Mouse (Mus musculus) stomach, postnatal 0 days (tissue): ENCODE measurements at regions not wholly inside any gene's neighbourhood (a gene's known extent, or its start where the extent isn't known, plus 50 kb on each side); places are given as distances from the start of the nearest gene placed in this dataset.

Experiments
- CTCF ChIP-seq: IDR thresholded peaks from 2 replicates; pipeline ENCODE4 v1.5.1; 2016; ENCODE audit warnings: antibody characterized with exemption, low read depth, mild to moderate bottlenecking, moderate library complexity
- EP300 ChIP-seq: optimal IDR thresholded peaks from 2 replicates; pipeline ENCODE3; 2016; ENCODE audit warnings: antibody characterized with exemption

DNA sequence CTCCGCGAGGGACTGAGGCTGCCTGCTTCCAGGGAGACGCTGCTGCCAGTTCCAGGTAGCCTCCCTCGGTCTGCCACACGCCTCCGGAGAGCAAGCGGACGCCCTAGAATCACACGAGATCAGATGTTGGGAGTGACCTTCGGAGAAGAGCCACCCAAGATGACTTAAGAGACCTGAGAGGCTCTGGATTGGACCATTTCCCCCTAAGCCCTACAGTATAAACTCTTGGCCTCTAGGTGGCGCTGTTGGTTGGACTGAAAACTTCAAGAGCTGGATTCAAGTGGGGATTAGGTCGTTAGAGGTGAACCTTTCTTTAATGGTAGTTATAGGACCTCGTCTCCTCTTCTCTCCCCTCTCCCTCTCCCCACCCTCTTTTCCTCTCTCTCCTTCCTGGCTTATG is 117.1 kb downstream of the Katnal1 start:
- peak; percentile 92 for TF ChIP-seq CTCF
- TF ChIP-seq EP300 = no peak
